Mouse (Mus musculus) heart, embryonic 15.5 days (tissue): Measurements from ENCODE around the gene Vangl2. TPM values are rescaled to one million over a fixed set of nuclear protein-coding genes. Genes with fewer than 3 reads are reported as not detected.

Source experiments
- ATAC-seq: fragments of 200-750 bp; cut with Nextera tagmentation; replicated peaks from 2 replicates; pipeline ENCODE4 v1.8.0; 2017; ENCODE audit warnings: low read depth, moderate TSS enrichment; ENCODE audit not compliant: insufficient number of reproducible peaks, insufficient read depth, low FRiP score
- H3K27ac ChIP-seq: fragments of 300-500 bp; sonication (generic); 2 replicates; pipeline ENCODE4 v1.5.1; 2015; ENCODE audit warnings: mild to moderate bottlenecking, inconsistent platforms
- H3K27me3 ChIP-seq: fragments of 300-500 bp; sonication (generic); 2 replicates; pipeline ENCODE4 v1.6.1; 2015; ENCODE audit warnings: inconsistent platforms
- H3K36me3 ChIP-seq: fragments of 300-500 bp; sonication (generic); 2 replicates; pipeline ENCODE4 v1.6.1; 2015; ENCODE audit warnings: mild to moderate bottlenecking, inconsistent platforms
- H3K4me1 ChIP-seq: fragments of 300-500 bp; sonication (generic); replicated peaks from 2 replicates; pipeline ENCODE4 v1.6.1; 2015; ENCODE audit warnings: inconsistent platforms
- H3K4me2 ChIP-seq: fragments of 300-500 bp; sonication (generic); 2 replicates; pipeline ENCODE4 v1.6.1; 2015; ENCODE audit warnings: inconsistent platforms, mild to moderate bottlenecking, moderate library complexity
- H3K4me3 ChIP-seq: fragments of 300-500 bp; sonication (generic); 2 replicates; pipeline ENCODE4 v1.5.1; 2015; ENCODE audit warnings: mild to moderate bottlenecking, inconsistent platforms
- H3K9ac ChIP-seq: fragments of 300-500 bp; sonication (generic); 2 replicates; pipeline ENCODE4 v1.6.1; 2015; ENCODE audit warnings: mild to moderate bottlenecking, inconsistent platforms
- H3K9me3 ChIP-seq: fragments of 300-500 bp; sonication (generic); replicated peaks from 2 replicates; pipeline ENCODE4 v1.6.1; 2016; ENCODE audit warnings: inconsistent platforms
- WGBS: fragments of 180-500 bp; shearing (Covaris S2); methylation state at CpG from one replicate; pipeline ENCODE4 v1.1.7; 2015; ENCODE audit warnings: mixed read lengths; 5-methylcytosine and 5-hydroxymethylcytosine counted together
- polyA plus RNA-seq: library from polyadenylated mRNA; unstranded; fragments of >200 nt; fragmentation: Nextera tagmentation; extraction: Ambion mirVana; gene quantifications from 2 replicates; pipeline ENCODE4 v1.2.1, GENCODE M21; 2015

Gene Vangl2
- polyA plus RNA-seq, 1 experiment from 2014 or later, result 6.7 TPM

GRCm38 (mm10) chr1:171955071-171955470 lies 73.2 kb downstream of the Vangl2 start:
- ATAC-seq, result no peak

More at GRCm38 (mm10) chr1:171955071-171955470, 73.2 kb downstream of the Vangl2 start:
- Histone ChIP-seq H3K9ac (no peak overlapping the region), H3K27ac (no peak overlapping the region), H3K27me3 (no peaks in the 10 kb centered on the region), H3K4me1 (no peaks in the 10 kb centered on the region), H3K4me3 (no peak overlapping the region), H3K4me2 (no peak overlapping the region), H3K36me3 (no peaks in the 10 kb centered on the region), H3K9me3 (no peaks in the 10 kb centered on the region)
- 63% methylated on average over 6 of the region's 6 CpGs for WGBS

Other genes with a start within 250 kb of the Vangl2 start
- gene Cd84, start 188.7 kb downstream of the Vangl2 start, polyA plus RNA-seq, result 1.6 and 4.0 TPM in 2 replicates
- not detected in 2 replicates for gene Gm10521, start 132.8 kb downstream of the Vangl2 start, polyA plus RNA-seq
- gene Slamf6, start 110.9 kb downstream of the Vangl2 start, polyA plus RNA-seq, result 0.59 and 8.1 TPM in 2 replicates
- not detected in 2 replicates for gene Nhlh1, start 29.1 kb upstream of the Vangl2 start, polyA plus RNA-seq
- 152 and 186 TPM in 2 replicates for gene Copa, start 54.1 kb upstream of the Vangl2 start, polyA plus RNA-seq
- gene Ncstn, start 54.4 kb upstream of the Vangl2 start, polyA plus RNA-seq, result 91.8 and 117 TPM in 2 replicates
- 123 and 124 TPM in 2 replicates for gene Pex19, start 98.3 kb upstream of the Vangl2 start, polyA plus RNA-seq
- 107 and 118 TPM in 2 replicates for gene Dcaf8, start 119.6 kb upstream of the Vangl2 start, polyA plus RNA-seq
- gene Pea15a, start 178.4 kb upstream of the Vangl2 start, polyA plus RNA-seq, result 165 and 179 TPM in 2 replicates
- 96.7 and 102 TPM in 2 replicates for gene Casq1, start 191.4 kb upstream of the Vangl2 start, polyA plus RNA-seq
- gene Atp1a4, start 230.0 kb upstream of the Vangl2 start, polyA plus RNA-seq, result 0.10 and 0.28 TPM in 2 replicates
- gene Igsf8, start 233.2 kb upstream of the Vangl2 start, polyA plus RNA-seq, result 20.6 and 35.4 TPM in 2 replicates